Mouse (Mus musculus) embryonic fibroblast, embryonic 13.5 days (primary cell): ENCODE data around the gene Nav2.

ENCODE experiments used
- CTCF ChIP-seq: IDR thresholded peaks from 2 replicates; pipeline ENCODE4 v1.5.1; 2011; ENCODE audit warnings: mild to moderate bottlenecking, control low read depth, low read length, moderate library complexity, borderline replicate concordance; ENCODE audit not compliant: insufficient read depth
- POLR2A ChIP-seq: IDR thresholded peaks from 2 replicates; pipeline ENCODE4 v1.6.1; 2011; ENCODE audit warnings: low read depth, mild to moderate bottlenecking, control low read depth, low read length, moderate library complexity

- TF ChIP-seq CTCF, result no peak
- TF ChIP-seq POLR2A, result no peak
Measured at GRCm38 (mm10) chr7:49298431-49298839, 389.9 kb downstream of the Nav2 start.
